Mouse (Mus musculus): ENCODE data around the gene Grik5.

DNA sequence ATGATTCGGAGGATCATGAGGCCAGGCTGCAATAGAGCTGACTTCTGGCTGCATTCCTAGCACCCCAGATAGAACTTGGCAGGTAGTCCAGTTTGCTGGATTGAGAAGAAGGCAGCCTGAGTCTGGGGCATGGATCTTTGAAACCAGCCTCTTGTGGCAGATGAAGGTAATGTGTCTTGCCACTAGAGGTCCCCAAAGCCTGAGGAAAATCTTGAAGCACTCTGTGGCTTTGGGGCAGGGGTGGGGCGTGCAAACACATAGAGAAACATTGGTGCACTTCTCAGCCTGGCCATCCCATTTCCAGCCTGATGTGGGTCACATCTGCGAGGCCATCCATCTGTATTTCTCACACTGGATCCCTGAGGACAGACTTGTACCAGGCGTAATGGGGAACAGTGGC, 10.4 kb upstream of the Grik5 start:
- TF ChIP-seq CTCF (conservative IDR thresholded peaks at IDR 0.05; ENCODE audit: low read length): peak; percentile 62
- TF ChIP-seq NANOG (IDR thresholded peaks at IDR 0.05; ENCODE audit: borderline replicate concordance, low read length): no peak

Measured in E14TG2a.4 (cell line).